Mouse (Mus musculus) embryonic fibroblast, embryonic 13.5 days (primary cell): ENCODE data around the gene Gtf2f2.

Experiments
- CTCF ChIP-seq: IDR thresholded peaks from 2 replicates; pipeline ENCODE4 v1.5.1; 2011; ENCODE audit warnings: mild to moderate bottlenecking, control low read depth, low read length, moderate library complexity, borderline replicate concordance; ENCODE audit not compliant: insufficient read depth
- POLR2A ChIP-seq: IDR thresholded peaks from 2 replicates; pipeline ENCODE4 v1.6.1; 2011; ENCODE audit warnings: low read depth, mild to moderate bottlenecking, control low read depth, low read length, moderate library complexity

DNA sequence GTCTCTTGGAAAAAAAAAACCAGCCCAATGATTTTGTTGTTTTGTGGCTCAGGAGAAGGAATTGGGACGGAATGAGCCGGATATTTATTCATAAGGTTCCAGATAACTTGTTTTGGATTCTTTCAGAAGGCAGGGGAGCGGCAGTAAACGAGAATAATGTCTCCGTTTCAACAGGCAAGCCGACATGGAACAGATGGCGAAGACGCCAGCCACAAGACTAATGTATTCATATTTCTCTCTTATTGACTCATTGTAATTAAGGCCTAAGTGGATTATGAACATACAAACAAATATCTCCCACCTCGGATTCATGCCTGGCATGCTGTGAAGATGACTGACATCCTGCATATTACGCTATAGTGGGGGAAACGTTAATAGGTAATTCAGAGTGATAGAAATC is 43.1 kb upstream of the Gtf2f2 start:
- TF ChIP-seq POLR2A (no peak), CTCF (no peak)
